Comparison of ENCODE assay signal across 10 mouse cellular contexts in the genomic region with DNA sequence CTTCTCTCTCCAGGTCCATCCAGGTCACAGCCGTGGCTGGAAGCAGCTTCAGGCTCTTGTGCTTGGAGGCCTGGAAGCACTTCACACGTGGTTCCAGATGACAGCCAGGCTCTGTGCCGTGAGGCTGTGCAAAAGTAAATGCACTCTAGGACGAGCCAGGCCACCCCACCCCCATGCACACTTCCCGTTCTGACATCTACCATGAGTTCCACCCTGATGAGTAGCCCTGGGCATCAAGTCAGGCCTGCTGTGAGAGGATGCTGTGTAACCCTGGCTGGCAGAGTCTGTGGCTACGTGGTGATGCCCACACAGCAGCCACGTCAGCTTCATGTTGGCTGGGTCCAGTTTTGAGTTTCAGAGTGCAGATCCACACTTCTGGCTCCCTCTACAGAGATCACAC.
DNase-seq lines count a peak whose midpoint lies in the region; ATAC-seq lines count a peak whose summit lies in the region.
"Had no signal": no experiment of that assay in that cellular context is flagged by ENCODE, and none has a peak within 500 bp of the region (broad histone marks: within the 10 kb centered on the region; RNA-seq: fewer than 3 reads in every experiment).

No protein-coding gene starts in this region.

- no peak overlapping the region for H3K9ac ChIP-seq in embryonic facial prominence, embryonic 15.5 days
- no peak overlapping the region for H3K9ac ChIP-seq in heart, embryonic 14.5 days (ENCODE audit: low read length)

- WGBS in embryonic facial prominence, embryonic 15.5 days: 40% methylated on average over 7 of the region's 7 CpGs
- 40% methylated on average over 7 of the region's 7 CpGs for WGBS in heart, embryonic 14.5 days

- no peak for ATAC-seq in embryonic facial prominence, embryonic 15.5 days (ENCODE audit: insufficient number of reproducible peaks, low FRiP score, low TSS enrichment, low read depth)
- peak; percentile 33; the same call in 1 of the 2 replicates for ATAC-seq in heart, embryonic 14.5 days (ENCODE audit: insufficient number of reproducible peaks, insufficient read depth, low FRiP score, low read depth)

- 0 out of 2 replicates have a peak overlapping the region, but pooled peaks have one; percentile 24 for H3K27ac ChIP-seq in embryonic facial prominence, embryonic 15.5 days (replicated peaks)
- H3K27ac ChIP-seq in heart, embryonic 14.5 days (replicated peaks in 1 of 2; ENCODE audit: control insufficient read depth in 1 of 2, insufficient read depth in 1 of 2, low read depth in 2 of 2, low read length in 2 of 2): peak overlapping the region in 1 of 2 experiments; percentile 48; a peak in 1 of 4 replicates
- H3K27ac ChIP-seq: kidney, postnatal 0 days had no signal

- H3K4me1 ChIP-seq in embryonic facial prominence, embryonic 15.5 days: peaks cover 63% of the 10 kb centered on the region
- H3K4me1 ChIP-seq in heart, embryonic 14.5 days (ENCODE audit: control insufficient read depth in 2 of 2, insufficient read depth in 2 of 2, low read length in 2 of 2): peaks cover 41 to 48% of the 10 kb centered on the region in 2 experiments

- no peak overlapping the region for H3K4me3 ChIP-seq in embryonic facial prominence, embryonic 15.5 days (replicated peaks)
- no peak overlapping the region for H3K4me3 ChIP-seq in heart, embryonic 14.5 days (ENCODE audit: control insufficient read depth in 1 of 2, insufficient read depth in 1 of 2, low read depth in 1 of 2, low read length in 2 of 2)

- H3K27me3 ChIP-seq in embryonic facial prominence, embryonic 15.5 days: no peaks in the 10 kb centered on the region
- H3K27me3 ChIP-seq in heart, embryonic 14.5 days (ENCODE audit: control insufficient read depth, insufficient read depth, low read length): no peaks in the 10 kb centered on the region

- no peak overlapping the region for H3K4me2 ChIP-seq in embryonic facial prominence, embryonic 15.5 days (replicated peaks)
- no peak overlapping the region for H3K4me2 ChIP-seq in heart, embryonic 14.5 days (ENCODE audit: low read length)

- no peaks in the 10 kb centered on the region for H3K9me3 ChIP-seq in embryonic facial prominence, embryonic 15.5 days (replicated peaks)
- no peaks in the 10 kb centered on the region for H3K9me3 ChIP-seq in heart, embryonic 14.5 days (ENCODE audit: control insufficient read depth, low read length)

- no peaks in the 10 kb centered on the region for H3K36me3 ChIP-seq in embryonic facial prominence, embryonic 15.5 days
- no peaks in the 10 kb centered on the region for H3K36me3 ChIP-seq in heart, embryonic 14.5 days (ENCODE audit: control insufficient read depth, insufficient read depth, low read length)

- peak; percentile 37 for DNase-seq in right cerebral cortex, adult 18-20 months
- no peak for DNase-seq in right cerebral cortex, postnatal 25 days
- peak; percentile 61 to 64 for DNase-seq in monocyte, adult 2 months (ENCODE audit: low read depth in 1 of 2, low spot score in 2 of 2)
- no peak for DNase-seq in kidney, postnatal 4 days
- no peak for DNase-seq in layer of hippocampus, adult 18-20 months (ENCODE audit: low spot score in 2 of 2)
- no peak for DNase-seq in ovary, postnatal 14 days (ENCODE audit: low spot score)
- DNase-seq: embryo, embryonic 11 days had no signal

Comparison
In these comparisons a context has a peak if more than half of its experiments do, and no peak if none do; other contexts are left out.
1. DNase-seq: peak in right cerebral cortex, adult 18-20 months (single experiment) and monocyte, adult 2 months (2 of 2); none in right cerebral cortex, postnatal 25 days (single experiment), kidney, postnatal 4 days (0 of 2), layer of hippocampus, adult 18-20 months (0 of 2) and ovary, postnatal 14 days (single experiment).